Mouse (Mus musculus): ENCODE results near the gene Serinc5.

Gene Serinc5

GRCm38 (mm10) chr13:92743337-92743736 is 132.4 kb downstream of the Serinc5 start:
- DNase-seq (ENCODE audit: low spot score), result no peak

DNA sequence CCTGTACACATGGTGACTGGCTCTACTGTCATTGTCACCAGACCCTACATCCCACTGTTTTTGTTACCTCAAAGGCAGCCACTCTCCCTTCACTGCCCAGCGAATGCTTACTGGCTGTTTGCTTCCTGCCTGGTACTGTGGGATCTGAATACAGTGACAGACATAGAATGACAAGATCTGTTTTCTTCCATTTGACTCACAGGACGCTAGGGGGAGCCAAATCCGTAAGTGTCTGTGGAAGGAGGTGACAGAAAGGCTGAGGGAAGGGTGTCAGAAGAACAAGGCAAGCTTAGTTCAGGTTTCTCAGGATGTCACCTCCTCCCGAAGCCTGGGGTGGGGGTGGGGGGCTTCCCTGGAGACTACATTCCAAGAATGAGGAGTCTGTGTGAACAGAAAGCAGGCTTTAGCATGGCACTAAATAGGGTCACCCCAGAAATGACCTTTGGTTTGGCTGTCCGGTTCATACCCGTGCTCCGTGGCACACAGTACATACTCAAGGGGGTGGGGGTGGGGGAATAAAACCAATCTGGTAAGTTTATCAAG is 140.2 kb downstream of the Serinc5 start:
- DNase-seq (ENCODE audit: low spot score), result peak; percentile 32

GRCm38 (mm10) chr13:92751726-92752565 is 141.1 kb downstream of the Serinc5 start:
- DNase-seq (ENCODE audit: low spot score), result peak; percentile 92

- DNase-seq (ENCODE audit: low spot score), result no peak
Observed at GRCm38 (mm10) chr13:92753676-92754075, 142.8 kb downstream of the Serinc5 start.

GRCm38 (mm10) chr13:92755036-92755435 is 144.1 kb downstream of the Serinc5 start:
- DNase-seq (ENCODE audit: low spot score), result no peak

- no peak for DNase-seq (ENCODE audit: low spot score)
Observed at GRCm38 (mm10) chr13:92757972-92758585, 147.2 kb downstream of the Serinc5 start.

DNA sequence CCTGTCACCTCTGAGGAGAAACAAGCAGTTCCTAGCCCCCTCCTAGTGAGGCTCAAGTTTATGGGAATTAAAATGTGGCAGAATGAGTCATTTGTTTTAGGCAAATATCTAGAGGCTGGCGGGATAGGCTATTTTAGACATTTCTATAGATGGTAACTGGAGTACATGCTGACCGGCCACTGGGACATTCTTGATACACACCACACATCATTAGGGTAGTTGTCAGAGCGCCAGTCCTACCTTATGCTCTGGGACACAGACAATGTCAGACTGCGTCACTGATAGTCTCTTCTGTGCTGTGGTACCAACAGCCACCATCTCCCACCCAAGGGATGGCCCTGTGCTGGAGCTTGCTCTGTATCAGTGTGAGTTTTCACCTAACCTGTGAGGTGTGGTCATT is 148.2 kb downstream of the Serinc5 start:
- DNase-seq (ENCODE audit: low spot score), result no peak

DNA sequence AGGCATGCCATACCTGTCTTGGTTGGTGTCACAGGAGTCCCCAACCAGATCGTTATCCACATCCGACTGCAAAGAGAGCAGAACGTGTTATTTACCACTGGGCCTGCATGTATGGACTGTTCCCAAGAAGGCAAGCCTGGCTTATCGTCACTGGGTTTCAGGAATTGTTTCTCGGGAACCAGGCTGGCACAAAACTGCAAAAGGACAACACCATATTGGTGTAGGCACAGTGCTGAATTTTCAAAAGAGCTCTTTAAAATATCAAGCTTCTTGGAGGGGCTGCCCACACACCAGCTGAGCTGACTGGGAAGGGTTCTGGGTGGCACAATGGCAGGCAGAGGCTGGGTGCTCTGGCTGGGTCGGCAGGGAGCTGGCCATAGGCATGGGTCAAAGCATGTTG is 149.6 kb downstream of the Serinc5 start:
- DNase-seq (ENCODE audit: low spot score), result peak; percentile 31
